Mouse (Mus musculus) heart, embryonic 11.5 days (tissue): ENCODE results near the gene Ankrd24. TPM values are rescaled to one million over a fixed set of nuclear protein-coding genes. Genes with fewer than 3 reads are reported as not detected.
"Not testable (repeated sequence)": the region's sequence is repeated elsewhere in the genome, so short reads cannot be mapped to it uniquely, and the experiment has no call there.

Experiments
- ATAC-seq: fragments of 200-750 bp; cut with Nextera tagmentation; replicated peaks from 2 replicates; pipeline ENCODE4 v1.8.0; 2017; ENCODE audit warnings: moderate library complexity; ENCODE audit not compliant: insufficient number of reproducible peaks, low FRiP score, low TSS enrichment
- H3K27ac ChIP-seq: fragments of 300-500 bp; sonication (generic); 2 replicates; pipeline ENCODE4 v1.5.1; 2014; ENCODE audit warnings: mild to moderate bottlenecking, low read depth, low read length
- H3K27me3 ChIP-seq: fragments of 300-500 bp; sonication (generic); 2 replicates; pipeline ENCODE4 v1.6.1; 2014; ENCODE audit warnings: mild to moderate bottlenecking, low read length, mixed read lengths; ENCODE audit not compliant: control insufficient read depth, insufficient read depth
- H3K36me3 ChIP-seq: fragments of 300-500 bp; sonication (generic); 2 replicates; pipeline ENCODE4 v1.6.1; 2014; ENCODE audit warnings: mild to moderate bottlenecking, low read length, moderate library complexity, mixed read lengths; ENCODE audit not compliant: control insufficient read depth, insufficient read depth
- H3K4me1 ChIP-seq: fragments of 300-500 bp; sonication (generic); 2 replicates; pipeline ENCODE4 v1.6.1; 2014; ENCODE audit warnings: low read length; ENCODE audit not compliant: control insufficient read depth, insufficient read depth
- H3K4me2 ChIP-seq: fragments of 300-500 bp; sonication (generic); 2 replicates; pipeline ENCODE4 v1.6.1; 2014; ENCODE audit warnings: mild to moderate bottlenecking, moderate library complexity
- H3K4me3 ChIP-seq: fragments of 300-500 bp; sonication (generic); 2 replicates; pipeline ENCODE4 v1.5.1; 2014; ENCODE audit warnings: low read depth, low read length
- H3K9ac ChIP-seq: fragments of 300-500 bp; sonication (generic); 2 replicates; pipeline ENCODE4 v1.6.1; 2014; ENCODE audit warnings: mild to moderate bottlenecking, low read depth, low read length, moderate library complexity
- H3K9me3 ChIP-seq: fragments of 300-500 bp; sonication (generic); replicated peaks from 2 replicates; pipeline ENCODE4 v1.6.1; 2016; ENCODE audit warnings: low read length; ENCODE audit not compliant: control insufficient read depth
- WGBS: fragments of 180-500 bp; shearing (Covaris S2); extraction: QIAGEN DNeasy Blood & Tissue Kit; methylation state at CpG from one replicate; pipeline ENCODE4 v1.1.7; 2014; ENCODE audit not compliant: insufficient replicate concordance; 5-methylcytosine and 5-hydroxymethylcytosine counted together
- polyA plus RNA-seq: library from polyadenylated mRNA; unstranded; fragments of >200 nt; fragmentation: Nextera tagmentation; extraction: Ambion mirVana; gene quantifications from 2 replicates; pipeline ENCODE4 v1.2.1, GENCODE M21; 2014

The Ankrd24 gene
- polyA plus RNA-seq, 1 experiment from 2014 or later, result 7.2 TPM

GRCm38 (mm10) chr10:81644162-81644561 lies 15.8 kb downstream of the Ankrd24 start:
- ATAC-seq, result no peak
- peak overlapping the region; percentile 77 for H3K4me3 ChIP-seq
- H3K27me3 ChIP-seq, result no peaks in the 10 kb centered on the region

GRCm38 (mm10) chr10:81644716-81645115 lies 16.4 kb downstream of the Ankrd24 start:
- no peak overlapping the region for H3K4me2 ChIP-seq
- H3K9me3 ChIP-seq, result no peaks in the 10 kb centered on the region
- H3K27me3 ChIP-seq, result no peaks in the 10 kb centered on the region
- 92% methylated on average over 18 of the region's 18 CpGs for whole genome bisulfite sequencing
- no peak for ATAC-seq
- H3K4me1 ChIP-seq, result peaks cover 11% of the 10 kb centered on the region
- no peak overlapping the region for H3K27ac ChIP-seq
- no peak overlapping the region for H3K9ac ChIP-seq
- no peak overlapping the region for H3K4me3 ChIP-seq
- no peaks in the 10 kb centered on the region; the same call in 1 of the 2 replicates for H3K36me3 ChIP-seq

More at GRCm38 (mm10) chr10:81644162-81644561, 15.8 kb downstream of the Ankrd24 start:
- Histone ChIP-seq H3K4me2 (peak overlapping the region; percentile 95), H3K9me3 (no peaks in the 10 kb centered on the region), H3K4me1 (peaks cover 11% of the 10 kb centered on the region), H3K36me3 (no peaks in the 10 kb centered on the region; the same call in 1 of the 2 replicates), H3K9ac (peak overlapping the region; percentile 97), H3K27ac (peak overlapping the region; percentile 98; the same call in 1 of the 2 replicates)
- 56% methylated on average over 2 of the region's 2 CpGs for WGBS

- Histone ChIP-seq H3K4me1 (peaks cover 11% of the 10 kb centered on the region), H3K9me3 (no peaks in the 10 kb centered on the region), H3K27me3 (no peaks in the 10 kb centered on the region), H3K4me2 (no peak overlapping the region), H3K4me3 (no peak overlapping the region), H3K27ac (no peak overlapping the region), H3K9ac (no peak overlapping the region), H3K36me3 (no peaks in the 10 kb centered on the region; the same call in 1 of the 2 replicates)
- 83% methylated on average over 4 of the region's 4 CpGs for WGBS
- ATAC-seq, result no peak
These were observed 17.1 kb downstream of the Ankrd24 start for GRCm38 (mm10) chr10:81645391-81645790.

DNA sequence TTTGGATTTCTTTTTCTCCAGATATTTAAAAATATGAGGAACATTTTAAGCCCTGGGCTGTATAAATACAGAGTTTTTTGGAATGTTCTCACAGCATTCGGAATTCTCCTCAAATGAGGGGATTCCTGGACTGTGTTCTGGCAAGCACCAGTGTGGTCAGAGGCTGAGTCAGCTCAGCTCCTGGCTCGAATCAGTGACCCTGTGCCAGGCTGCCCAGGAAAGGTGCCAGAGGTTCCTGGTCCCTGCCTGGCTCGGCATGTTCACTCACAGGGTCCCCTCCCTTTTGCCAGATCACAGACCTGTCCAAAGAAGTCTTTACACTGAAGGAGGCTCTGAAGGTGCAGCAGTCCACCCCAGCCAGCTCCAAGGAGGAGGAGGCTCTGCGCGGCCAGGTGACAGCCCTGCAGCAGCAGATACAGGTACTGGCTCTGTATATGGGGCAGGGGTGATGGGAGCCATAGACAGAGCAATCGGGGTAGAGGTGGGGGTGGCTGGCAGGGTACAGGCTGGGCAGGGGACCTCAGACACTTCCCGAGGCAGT lies 17.7 kb downstream of the Ankrd24 start:
- 76% methylated on average over 7 of the region's 7 CpGs for WGBS
- Histone ChIP-seq H3K4me2 (no peak overlapping the region), H3K9me3 (no peaks in the 10 kb centered on the region), H3K36me3 (no peaks in the 10 kb centered on the region; the same call in 1 of the 2 replicates), H3K27ac (no peak overlapping the region), H3K4me3 (no peak overlapping the region), H3K27me3 (no peaks in the 10 kb centered on the region), H3K9ac (no peak overlapping the region), H3K4me1 (peaks cover 11% of the 10 kb centered on the region)
- ATAC-seq, result no peak

DNA sequence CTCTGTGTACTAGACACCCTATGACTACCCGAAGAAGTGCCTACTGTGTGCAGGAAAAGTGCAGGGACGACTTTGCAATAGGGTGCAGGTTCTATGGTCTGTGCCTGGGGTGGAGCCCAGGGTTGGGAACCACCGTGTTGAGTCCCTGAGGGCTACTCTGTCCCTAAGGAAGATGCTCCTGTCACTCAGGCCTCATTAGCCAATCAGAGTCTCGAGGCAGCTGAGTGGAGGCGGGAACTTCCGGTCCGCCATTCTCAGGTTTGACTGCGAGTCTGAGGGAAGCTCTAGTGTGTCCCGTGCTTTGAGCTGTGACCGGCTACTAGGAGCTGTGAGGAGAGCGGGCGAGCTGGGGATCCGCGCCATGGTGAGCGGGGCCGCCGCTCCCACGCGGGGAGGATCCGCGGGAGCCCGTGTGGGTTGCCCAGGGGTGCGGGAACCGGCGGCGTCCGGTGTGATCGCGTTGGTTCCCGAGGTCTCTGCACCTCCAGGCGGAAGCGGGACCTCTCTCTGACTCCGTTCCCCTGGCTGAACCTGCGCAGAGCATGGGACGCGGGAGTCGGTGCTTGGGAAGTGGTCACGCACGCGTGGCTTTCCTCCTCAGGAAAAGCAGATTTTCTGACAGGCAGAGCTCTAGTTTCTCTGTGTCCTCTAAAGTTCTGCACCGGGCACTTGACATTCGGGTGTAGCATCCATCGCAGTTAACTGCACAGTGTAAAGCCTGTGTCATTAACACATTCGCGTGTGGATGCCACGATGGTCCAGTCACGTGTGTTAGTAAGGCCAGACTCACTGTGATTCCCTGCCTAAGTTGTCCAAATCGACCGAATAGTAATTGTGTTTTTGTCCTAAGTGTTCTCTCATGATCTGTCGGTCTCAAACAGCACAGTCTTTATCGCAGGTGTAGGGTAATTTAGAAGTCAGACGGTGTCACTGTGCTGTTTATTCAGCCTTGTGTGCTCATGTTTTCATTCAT lies 20.7 kb downstream of the Ankrd24 start, which contains the start of gene Gm10778:
Gm10778 (plus strand) TSS at position 257 of the 973 bp plus-strand sequence.
- not testable (repeated sequence) for H3K4me1 ChIP-seq, H3K27me3 ChIP-seq, H3K9me3 ChIP-seq, H3K36me3 ChIP-seq
- peak within 1 kb of the TSS; percentile 50; the same call in 1 of the 2 replicates for H3K27ac ChIP-seq
- WGBS, result 2% methylated on average over 34 of the region's 52 CpGs
- ATAC-seq, result peak; percentile 94
- H3K4me2 ChIP-seq, result peak within 1 kb of the TSS; percentile 64
- H3K4me3 ChIP-seq, result peak within 1 kb of the TSS; percentile 52
- peak within 1 kb of the TSS; percentile 74 for H3K9ac ChIP-seq

- H3K9me3 ChIP-seq, result peaks cover 10% of the 10 kb centered on the region
- H3K36me3 ChIP-seq, result peaks cover 6% of the 10 kb centered on the region; the same call in 1 of the 2 replicates
- 92% methylated on average over 10 of the region's 10 CpGs for WGBS
- no peak overlapping the region for H3K4me2 ChIP-seq
- no peaks in the 10 kb centered on the region for H3K27me3 ChIP-seq
- H3K4me3 ChIP-seq, result no peak overlapping the region
- H3K9ac ChIP-seq, result no peak overlapping the region
- no peaks in the 10 kb centered on the region for H3K4me1 ChIP-seq
- no peak for ATAC-seq
- no peak overlapping the region for H3K27ac ChIP-seq
These were observed 26.8 kb downstream of the Ankrd24 start for GRCm38 (mm10) chr10:81655178-81655577.

DNA sequence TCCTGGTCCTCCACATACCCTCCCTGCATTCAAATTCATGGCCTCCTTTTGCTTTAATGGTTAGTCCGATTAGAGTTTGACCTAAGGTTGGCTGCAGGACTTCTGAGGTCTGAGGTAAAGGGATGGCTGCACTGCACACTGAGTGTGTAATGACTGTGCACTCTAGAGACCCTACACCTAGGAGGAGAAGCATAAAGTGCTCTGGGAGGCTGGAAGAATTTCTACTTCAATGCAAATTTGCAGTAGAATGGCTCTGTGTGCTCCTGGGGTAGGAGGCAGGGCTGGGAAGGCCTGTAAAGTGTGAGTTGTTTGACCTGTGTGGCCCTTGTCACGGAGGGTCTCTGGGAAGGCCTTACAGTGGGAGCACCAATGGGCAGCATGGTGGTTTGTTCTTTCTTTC lies 27.8 kb downstream of the Ankrd24 start:
- no peaks in the 10 kb centered on the region for H3K4me1 ChIP-seq
- H3K9me3 ChIP-seq, result peaks cover 10% of the 10 kb centered on the region
- no peaks in the 10 kb centered on the region for H3K27me3 ChIP-seq
- 99% methylated on average over 2 of the region's 2 CpGs for WGBS
- H3K4me2 ChIP-seq, result no peak overlapping the region
- H3K36me3 ChIP-seq, result peaks cover 6% of the 10 kb centered on the region; the same call in 1 of the 2 replicates
- no peak for ATAC-seq
- no peak overlapping the region for H3K9ac ChIP-seq
- no peak overlapping the region for H3K4me3 ChIP-seq
- no peak overlapping the region for H3K27ac ChIP-seq

- not testable (repeated sequence) for ATAC-seq, H3K36me3 ChIP-seq, H3K27ac ChIP-seq, H3K27me3 ChIP-seq, H3K4me2 ChIP-seq, H3K4me3 ChIP-seq, H3K9ac ChIP-seq, H3K4me1 ChIP-seq, H3K9me3 ChIP-seq
- WGBS, result no CpG with 5 or more reads among the region's 18 CpGs
These were observed 58.8 kb downstream of the Ankrd24 start for GRCm38 (mm10) chr10:81687114-81687513.
